Mouse (Mus musculus) hindlimb bud, embryonic 11.5 days (tissue): ENCODE data around the gene Dcaf11.

ENCODE experiments used
- DNase-seq: peaks from one replicate; pipeline ENCODE4 v3.0.0-alpha.2; 2012; ENCODE audit warnings: low read depth, low spot score; ENCODE audit errors: extremely low spot score

Dcaf11 gene

GRCm38 (mm10) chr14:55559799-55560201 is at the start of gene Dcaf11:
Gene Dcaf11 (plus strand): TSS chr14:55560006.
- peak; percentile 73 for DNase-seq

- no peak for DNase-seq
Measured at GRCm38 (mm10) chr14:55510125-55510731, 49.6 kb upstream of the Dcaf11 start, which contains the start of gene Cpne6. Gene Cpne6 (plus strand): TSS chr14:55510445.

GRCm38 (mm10) chr14:55511037-55511436 is 48.8 kb upstream of the Dcaf11 start:
- no peak for DNase-seq

- DNase-seq: no peak
Measured at GRCm38 (mm10) chr14:55513927-55514326, 45.9 kb upstream of the Dcaf11 start.

GRCm38 (mm10) chr14:55515846-55516245 is 44.0 kb upstream of the Dcaf11 start:
- no peak for DNase-seq

GRCm38 (mm10) chr14:55518897-55519296 is 40.9 kb upstream of the Dcaf11 start:
- DNase-seq: no peak

- DNase-seq: no peak
Measured at GRCm38 (mm10) chr14:55519604-55520003, 40.2 kb upstream of the Dcaf11 start.

GRCm38 (mm10) chr14:55520451-55521361 is 39.1 kb upstream of the Dcaf11 start:
- DNase-seq: no peak

GRCm38 (mm10) chr14:55524062-55524461 is 35.7 kb upstream of the Dcaf11 start:
- DNase-seq: no peak

- no peak for DNase-seq
Measured at GRCm38 (mm10) chr14:55524785-55525184, 35.0 kb upstream of the Dcaf11 start, which contains the start of gene Nrl. Gene Nrl (minus strand): TSS chr14:55524981.

GRCm38 (mm10) chr14:55526674-55527073 is 33.1 kb upstream of the Dcaf11 start:
- no peak for DNase-seq

- no peak for DNase-seq
Measured at GRCm38 (mm10) chr14:55527940-55528339, 31.9 kb upstream of the Dcaf11 start.

- no peak for DNase-seq
Measured at GRCm38 (mm10) chr14:55536116-55536745, 23.6 kb upstream of the Dcaf11 start.

GRCm38 (mm10) chr14:55540067-55540786 is 19.6 kb upstream of the Dcaf11 start, which contains the start of gene Pck2:
Gene Pck2 (plus strand): TSS chr14:55540266.
- DNase-seq: no peak

GRCm38 (mm10) chr14:55540787-55541321 is 19.0 kb upstream of the Dcaf11 start:
- no peak for DNase-seq

GRCm38 (mm10) chr14:55542268-55542667 is 17.5 kb upstream of the Dcaf11 start:
- no peak for DNase-seq

- DNase-seq: no peak
Measured at GRCm38 (mm10) chr14:55544334-55544733, 15.5 kb upstream of the Dcaf11 start.

GRCm38 (mm10) chr14:55550191-55550590 is 9.6 kb upstream of the Dcaf11 start:
- DNase-seq: no peak

- no peak for DNase-seq
Measured at GRCm38 (mm10) chr14:55551347-55551746, 8.5 kb upstream of the Dcaf11 start.

GRCm38 (mm10) chr14:55551794-55552193 is 8.0 kb upstream of the Dcaf11 start:
- no peak for DNase-seq

- DNase-seq: no peak
Measured at GRCm38 (mm10) chr14:55554635-55555034, 5.2 kb upstream of the Dcaf11 start.
